Mouse (Mus musculus): ENCODE results near the gene Clasp1. TPM values are rescaled to one million over a fixed set of nuclear protein-coding genes. Genes with fewer than 3 reads are reported as not detected.
"Not testable (repeated sequence)": the region's sequence is repeated elsewhere in the genome, so short reads cannot be mapped to it uniquely, and the experiment has no call there.

Clasp1 gene
- total RNA-seq, 2 experiments from 2014 or later = 45.3 to 47.4 TPM

GRCm38 (mm10) chr1:118564561-118564960 lies 175.7 kb downstream of the Clasp1 start:
- no peak for DNase-seq (ENCODE audit: low spot score)

GRCm38 (mm10) chr1:118567659-118568058 lies 178.8 kb downstream of the Clasp1 start:
- no peak for DNase-seq (ENCODE audit: low spot score)

GRCm38 (mm10) chr1:118580174-118580702 lies 191.4 kb downstream of the Clasp1 start:
- DNase-seq (ENCODE audit: low spot score) = no peak

GRCm38 (mm10) chr1:118581179-118581578 lies 192.3 kb downstream of the Clasp1 start:
- no peak for DNase-seq (ENCODE audit: low spot score)

GRCm38 (mm10) chr1:118589721-118590120 lies 200.9 kb downstream of the Clasp1 start:
- no peak for DNase-seq (ENCODE audit: low spot score)

- no peak for DNase-seq (ENCODE audit: low spot score)
These were observed 204.1 kb downstream of the Clasp1 start for GRCm38 (mm10) chr1:118592933-118593332.

- no peak for DNase-seq (ENCODE audit: low spot score)
These were observed 206.5 kb downstream of the Clasp1 start for GRCm38 (mm10) chr1:118595395-118595794.

- no peak for DNase-seq (ENCODE audit: low spot score)
These were observed 208.8 kb downstream of the Clasp1 start for GRCm38 (mm10) chr1:118597475-118598213.

- DNase-seq (ENCODE audit: low spot score) = no peak
These were observed 209.5 kb downstream of the Clasp1 start for GRCm38 (mm10) chr1:118598339-118598738.

- no peak for DNase-seq (ENCODE audit: low spot score)
These were observed 224.8 kb downstream of the Clasp1 start for GRCm38 (mm10) chr1:118613631-118614183.

- DNase-seq (ENCODE audit: low spot score) = not testable (repeated sequence)
These were observed 232.2 kb downstream of the Clasp1 start for GRCm38 (mm10) chr1:118621055-118621454.

GRCm38 (mm10) chr1:118622857-118623256 lies 234.0 kb downstream of the Clasp1 start:
- no peak for DNase-seq (ENCODE audit: low spot score)

- DNase-seq (ENCODE audit: low spot score) = no peak
These were observed 236.6 kb downstream of the Clasp1 start for GRCm38 (mm10) chr1:118625461-118625860.

GRCm38 (mm10) chr1:118625921-118626320 lies 237.1 kb downstream of the Clasp1 start:
- no peak for DNase-seq (ENCODE audit: low spot score)

- no peak for DNase-seq (ENCODE audit: low spot score)
These were observed 237.6 kb downstream of the Clasp1 start for GRCm38 (mm10) chr1:118626452-118626851.

GRCm38 (mm10) chr1:118627781-118628464 lies 239.1 kb downstream of the Clasp1 start, which contains the start of gene Tfcp2l1:
Tfcp2l1 (plus strand) TSS chr1:118627945.
- peak; percentile 84 for DNase-seq (ENCODE audit: low spot score)

GRCm38 (mm10) chr1:118633415-118633980 lies 244.6 kb downstream of the Clasp1 start:
- DNase-seq (ENCODE audit: low spot score) = no peak

GRCm38 (mm10) chr1:118642296-118642999 lies 253.6 kb downstream of the Clasp1 start:
- DNase-seq (ENCODE audit: low spot score) = no peak

- peak; percentile 73 for DNase-seq (ENCODE audit: low spot score)
These were observed 254.5 kb downstream of the Clasp1 start for GRCm38 (mm10) chr1:118643138-118643979.

- DNase-seq (ENCODE audit: low spot score) = no peak
These were observed 256.8 kb downstream of the Clasp1 start for GRCm38 (mm10) chr1:118645701-118646100.
